Mouse (Mus musculus): ENCODE measurements around the gene Chrna4. TPM values are rescaled to one million over a fixed set of nuclear protein-coding genes. Genes with fewer than 3 reads are reported as not detected.

Gene Chrna4
- total and polyA plus RNA-seq, 3 experiments = 0.12 TPM; not detected in 2

- H3K27me3 ChIP-seq (ENCODE audit: control insufficient read depth in 1 of 2, insufficient read depth in 2 of 2, low read length in 2 of 2) = peaks cover 12 to 18% of the 10 kb centered on the region in 2 experiments
- no peaks in the 10 kb centered on the region for H3K4me1 ChIP-seq (ENCODE audit: control insufficient read depth in 1 of 2, insufficient read depth in 2 of 2, low read length in 2 of 2)
- DNase-seq (ENCODE audit: low read depth, low spot score) = no peak
- no peaks in the 10 kb centered on the region for H3K79me2 ChIP-seq (ENCODE audit: control insufficient read depth, insufficient read depth, low read length, poor library complexity)
- no peaks in the 10 kb centered on the region for H3K9me3 ChIP-seq (replicated peaks; ENCODE audit: insufficient read depth, low read length)
- no peak for TF ChIP-seq ELF1 (IDR thresholded peaks at IDR 0.05; ENCODE audit: low read depth, low read length)
- no peak for TF ChIP-seq POLR2AphosphoS5 (IDR thresholded peaks at IDR 0.05; ENCODE audit: borderline replicate concordance, low read depth, low read length)
- TF ChIP-seq JUND (IDR thresholded peaks at IDR 0.05; ENCODE audit: low read depth, low read length) = no peak
- TF ChIP-seq MAZ (IDR thresholded peaks at IDR 0.05; ENCODE audit: low read depth, low read length) = no peak
- no peak for TF ChIP-seq UBTF (IDR thresholded peaks at IDR 0.05; ENCODE audit: borderline replicate concordance, insufficient read depth, low read depth, low read length)
- TF ChIP-seq CHD1 (IDR thresholded peaks at IDR 0.05; ENCODE audit: low read depth, low read length) = no peak
- no peak for TF ChIP-seq BHLHE40 (IDR thresholded peaks at IDR 0.05; ENCODE audit: borderline replicate concordance, low read depth, low read length)
- no peak for TF ChIP-seq KAT2A (conservative IDR thresholded peaks at IDR 0.05; ENCODE audit: low read depth, low read length)
- no peak overlapping the region for H3K9ac ChIP-seq (ENCODE audit: control insufficient read depth, low read depth, low read length, poor library complexity, severe bottlenecking)
- H3K27ac ChIP-seq (ENCODE audit: control insufficient read depth, low read depth, low read length) = no peak overlapping the region
- no peak overlapping the region for H3K4me3 ChIP-seq (ENCODE audit: control insufficient read depth in 1 of 2, insufficient read depth in 1 of 2, low read depth in 2 of 2, low read length in 2 of 2)
- no peaks in the 10 kb centered on the region for H3K36me3 ChIP-seq (ENCODE audit: control insufficient read depth in 1 of 2, insufficient read depth in 2 of 2, low read length in 2 of 2)
Observed at GRCm38 (mm10) chr2:181065827-181066226, 22.5 kb upstream of the Chrna4 start.

- Histone ChIP-seq H3K9ac (ENCODE audit: control insufficient read depth, low read depth, low read length, poor library complexity, severe bottlenecking) (no peak overlapping the region), H3K27ac (ENCODE audit: control insufficient read depth, low read depth, low read length) (no peak overlapping the region), H3K4me3 (ENCODE audit: control insufficient read depth in 1 of 2, insufficient read depth in 1 of 2, low read depth in 2 of 2, low read length in 2 of 2) (no peak overlapping the region), H3K79me2 (ENCODE audit: control insufficient read depth, insufficient read depth, low read length, poor library complexity) (no peaks in the 10 kb centered on the region), H3K9me3 (replicated peaks; ENCODE audit: insufficient read depth, low read length) (no peaks in the 10 kb centered on the region), H3K36me3 (ENCODE audit: control insufficient read depth in 1 of 2, insufficient read depth in 2 of 2, low read length in 2 of 2) (no peaks in the 10 kb centered on the region), H3K27me3 (ENCODE audit: control insufficient read depth in 1 of 2, insufficient read depth in 2 of 2, low read length in 2 of 2) (peaks cover 6 to 14% of the 10 kb centered on the region in 2 experiments), H3K4me1 (ENCODE audit: control insufficient read depth in 1 of 2, insufficient read depth in 2 of 2, low read length in 2 of 2) (no peaks in the 10 kb centered on the region)
- TF ChIP-seq MAZ (IDR thresholded peaks at IDR 0.05; ENCODE audit: low read depth, low read length) (no peak), HCFC1 (IDR thresholded peaks at IDR 0.05; ENCODE audit: low read depth, low read length) (no peak), TBP (IDR thresholded peaks at IDR 0.05; ENCODE audit: low read depth, low read length) (no peak), GABPA (IDR thresholded peaks at IDR 0.05; ENCODE audit: low read depth, low read length) (no peak), E2F4 (IDR thresholded peaks at IDR 0.05; ENCODE audit: borderline replicate concordance, low read depth, low read length) (no peak), KAT2A (conservative IDR thresholded peaks at IDR 0.05; ENCODE audit: low read depth, low read length) (no peak), SMC3 (IDR thresholded peaks at IDR 0.05; ENCODE audit: low read depth, low read length) (peak; percentile 83), MAX (IDR thresholded peaks at IDR 0.05; ENCODE audit: low read length) (0 out of 2 replicates have a peak, but pooled peaks have one; percentile 36), EP300 (IDR thresholded peaks at IDR 0.05; ENCODE audit: low read depth in 1 of 2, low read length in 2 of 2) (no peak), UBTF (IDR thresholded peaks at IDR 0.05; ENCODE audit: borderline replicate concordance, insufficient read depth, low read depth, low read length) (no peak), ZMIZ1 (IDR thresholded peaks at IDR 0.05; ENCODE audit: low read depth, low read length) (no peak), MAFK (IDR thresholded peaks at IDR 0.05; ENCODE audit: borderline replicate concordance, low read depth, low read length) (no peak), ELF1 (IDR thresholded peaks at IDR 0.05; ENCODE audit: low read depth, low read length) (no peak), ZKSCAN1 (IDR thresholded peaks at IDR 0.05; ENCODE audit: low read depth, low read length) (no peak), RAD21 (IDR thresholded peaks at IDR 0.05; ENCODE audit: low read depth, low read length) (peak; percentile 85), MYB (IDR thresholded peaks at IDR 0.05; ENCODE audit: low read depth, low read length) (no peak), JUND (IDR thresholded peaks at IDR 0.05; ENCODE audit: low read depth, low read length) (0 out of 2 replicates have a peak, but pooled peaks have one; percentile 32), BHLHE40 (IDR thresholded peaks at IDR 0.05; ENCODE audit: borderline replicate concordance, low read depth, low read length) (no peak), POLR2AphosphoS2 (IDR thresholded peaks at IDR 0.05; ENCODE audit: low read length) (no peak), MXI1 (IDR thresholded peaks at IDR 0.05; ENCODE audit: low read depth, low read length) (no peak), TCF12 (IDR thresholded peaks at IDR 0.05; ENCODE audit: low read depth, low read length) (no peak), GATA1 (IDR thresholded peaks at IDR 0.05; ENCODE audit: low read depth, low read length) (no peak), ZC3H11A (IDR thresholded peaks at IDR 0.05; ENCODE audit: low read depth, low read length) (peak; percentile 43; the same call in 1 of the 2 replicates), CTCF (IDR thresholded peaks at IDR 0.05 in 2 of 3, conservative IDR thresholded peaks at IDR 0.05 in 1 of 3; ENCODE audit: control insufficient read depth in 1 of 3, insufficient read depth in 1 of 3, low read depth in 2 of 3, low read length in 3 of 3, poor library complexity in 1 of 3, severe bottlenecking in 1 of 3) (peak; percentile 87 to 94 (median 92)), POLR2AphosphoS5 (IDR thresholded peaks at IDR 0.05; ENCODE audit: borderline replicate concordance, low read depth, low read length) (no peak)
- DNase-seq (ENCODE audit: low read depth, low spot score) = peak; percentile 63
Observed at GRCm38 (mm10) chr2:181060127-181060526, 16.8 kb upstream of the Chrna4 start.
